Mouse (Mus musculus): ENCODE results near the gene Ggact. TPM values are rescaled to one million over a fixed set of nuclear protein-coding genes. Genes with fewer than 3 reads are reported as not detected.

Gene Ggact
- polyA plus RNA-seq, 1 experiment from 2014 or later: 14.2 TPM

DNA sequence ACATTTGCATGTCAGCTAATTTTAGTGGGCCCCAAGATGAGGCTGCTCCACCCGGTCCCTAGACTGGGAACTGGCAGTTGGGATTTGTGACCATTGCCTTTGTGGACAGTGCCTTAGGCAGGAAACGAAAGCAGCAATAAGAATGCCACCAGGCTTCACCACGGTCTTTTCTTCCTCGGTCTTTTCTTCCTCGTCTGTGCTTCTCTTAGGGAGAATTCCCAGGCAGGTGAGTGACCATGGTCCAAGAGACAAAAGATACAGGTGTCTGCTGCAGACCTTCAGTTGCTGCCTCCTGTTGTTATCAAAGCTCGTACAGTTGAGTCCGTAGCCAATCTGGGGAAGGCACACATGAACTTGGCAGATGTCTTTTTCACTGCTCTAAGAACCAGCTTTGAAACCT is 33.3 kb downstream of the Ggact start:
- Histone ChIP-seq H3K4me1 (ENCODE audit: control insufficient read depth, insufficient read depth, low read length) (0 out of 2 replicates have a peak, but pooled peaks cover 8% of the 10 kb centered on the region), H3K9me3 (ENCODE audit: control insufficient read depth, low read length) (no peaks in the 10 kb centered on the region), H3K27me3 (ENCODE audit: control insufficient read depth, insufficient read depth, low read length) (no peaks in the 10 kb centered on the region), H3K36me3 (ENCODE audit: control insufficient read depth, insufficient read depth, low read length) (no peaks in the 10 kb centered on the region), H3K9ac (ENCODE audit: low read depth, low read length) (no peak overlapping the region), H3K27ac (ENCODE audit: low read depth, low read length) (no peak overlapping the region), H3K4me2 (replicated peaks; ENCODE audit: low read depth, low read length) (no peak overlapping the region), H3K4me3 (ENCODE audit: low read length) (no peak overlapping the region)
- WGBS: 74% methylated on average over 7 of the region's 7 CpGs
- no peak for ATAC-seq (ENCODE audit: low FRiP score, low TSS enrichment)

- no peak overlapping the region for H3K4me3 ChIP-seq (ENCODE audit: low read length)
- H3K9me3 ChIP-seq (ENCODE audit: control insufficient read depth, low read length): no peaks in the 10 kb centered on the region
- H3K36me3 ChIP-seq (ENCODE audit: control insufficient read depth, insufficient read depth, low read length): no peaks in the 10 kb centered on the region
- H3K27me3 ChIP-seq (ENCODE audit: control insufficient read depth, insufficient read depth, low read length): no peaks in the 10 kb centered on the region
- 84% methylated on average over 3 of the region's 3 CpGs for WGBS
- ATAC-seq (ENCODE audit: low FRiP score, low TSS enrichment): no peak
- H3K4me2 ChIP-seq (replicated peaks; ENCODE audit: low read depth, low read length): no peak overlapping the region
- H3K4me1 ChIP-seq (ENCODE audit: control insufficient read depth, insufficient read depth, low read length): 0 out of 2 replicates have a peak, but pooled peaks cover 4% of the 10 kb centered on the region
- H3K9ac ChIP-seq (ENCODE audit: low read depth, low read length): no peak overlapping the region
- H3K27ac ChIP-seq (ENCODE audit: low read depth, low read length): no peak overlapping the region
These were observed 35.8 kb downstream of the Ggact start for GRCm38 (mm10) chr14:122877787-122878186.

DNA sequence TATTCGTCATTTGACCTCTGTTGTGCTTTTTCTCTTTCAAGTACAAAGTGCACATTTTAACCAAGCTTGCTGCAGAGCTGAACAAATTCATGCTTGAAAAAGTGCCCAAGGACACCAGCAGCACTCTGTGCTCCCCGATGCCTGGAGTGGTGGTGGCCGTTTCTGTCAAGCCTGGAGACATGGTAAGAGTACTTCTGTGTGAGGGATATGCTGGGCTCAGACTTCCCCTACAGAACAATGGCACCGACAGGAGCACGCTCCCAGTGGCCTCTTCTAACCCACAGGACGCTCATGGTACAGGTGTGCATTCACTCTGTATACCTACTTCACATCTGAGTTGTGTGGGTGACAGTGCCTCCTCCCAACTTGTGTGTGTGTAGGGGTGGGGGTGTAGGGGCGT is 36.8 kb downstream of the Ggact start:
- no peak overlapping the region for H3K27ac ChIP-seq (ENCODE audit: low read depth, low read length)
- no peaks in the 10 kb centered on the region for H3K4me1 ChIP-seq (ENCODE audit: control insufficient read depth, insufficient read depth, low read length)
- H3K27me3 ChIP-seq (ENCODE audit: control insufficient read depth, insufficient read depth, low read length): no peaks in the 10 kb centered on the region
- no peak overlapping the region for H3K4me3 ChIP-seq (ENCODE audit: low read length)
- ATAC-seq (ENCODE audit: low FRiP score, low TSS enrichment): no peak
- no peaks in the 10 kb centered on the region for H3K9me3 ChIP-seq (ENCODE audit: control insufficient read depth, low read length)
- H3K4me2 ChIP-seq (replicated peaks; ENCODE audit: low read depth, low read length): no peak overlapping the region
- no peaks in the 10 kb centered on the region for H3K36me3 ChIP-seq (ENCODE audit: control insufficient read depth, insufficient read depth, low read length)
- 76% methylated on average over 7 of the region's 7 CpGs for whole genome bisulfite sequencing
- no peak overlapping the region for H3K9ac ChIP-seq (ENCODE audit: low read depth, low read length)

DNA sequence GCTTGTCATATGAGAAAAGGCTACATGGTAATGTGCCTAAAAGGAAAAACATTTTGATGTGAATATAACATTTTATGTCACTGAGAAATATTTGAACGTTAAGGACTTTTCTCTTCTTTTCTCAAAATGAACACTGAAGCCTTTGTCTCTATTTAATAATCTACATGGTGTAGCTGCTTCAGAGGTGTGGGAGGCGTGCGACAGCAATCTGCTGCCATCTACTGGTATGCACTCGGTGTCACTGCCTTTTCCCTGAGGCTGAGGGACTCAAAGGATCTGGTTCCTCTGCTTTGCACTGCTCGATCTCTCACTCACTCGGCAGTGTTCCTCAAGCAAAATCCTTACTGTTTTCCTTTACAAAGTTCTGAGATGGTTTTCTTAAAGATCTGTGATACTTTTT is 37.4 kb downstream of the Ggact start:
- Histone ChIP-seq H3K9me3 (ENCODE audit: control insufficient read depth, low read length) (no peaks in the 10 kb centered on the region), H3K9ac (ENCODE audit: low read depth, low read length) (no peak overlapping the region), H3K27me3 (ENCODE audit: control insufficient read depth, insufficient read depth, low read length) (no peaks in the 10 kb centered on the region), H3K4me3 (ENCODE audit: low read length) (no peak overlapping the region), H3K27ac (ENCODE audit: low read depth, low read length) (no peak overlapping the region), H3K36me3 (ENCODE audit: control insufficient read depth, insufficient read depth, low read length) (no peaks in the 10 kb centered on the region), H3K4me2 (replicated peaks; ENCODE audit: low read depth, low read length) (no peak overlapping the region), H3K4me1 (ENCODE audit: control insufficient read depth, insufficient read depth, low read length) (no peaks in the 10 kb centered on the region)
- ATAC-seq (ENCODE audit: low FRiP score, low TSS enrichment): peak; percentile 94
- under 1% methylated on average over 6 of the region's 6 CpGs for WGBS

- no peak overlapping the region for H3K9ac ChIP-seq (ENCODE audit: low read depth, low read length)
- no peak overlapping the region for H3K4me2 ChIP-seq (replicated peaks; ENCODE audit: low read depth, low read length)
- no peak overlapping the region for H3K27ac ChIP-seq (ENCODE audit: low read depth, low read length)
- H3K36me3 ChIP-seq (ENCODE audit: control insufficient read depth, insufficient read depth, low read length): no peaks in the 10 kb centered on the region
- ATAC-seq (ENCODE audit: low FRiP score, low TSS enrichment): no peak
- H3K9me3 ChIP-seq (ENCODE audit: control insufficient read depth, low read length): no peaks in the 10 kb centered on the region
- 0 out of 2 replicates have a peak, but pooled peaks cover 2% of the 10 kb centered on the region for H3K4me1 ChIP-seq (ENCODE audit: control insufficient read depth, insufficient read depth, low read length)
- no peak overlapping the region for H3K4me3 ChIP-seq (ENCODE audit: low read length)
- no peaks in the 10 kb centered on the region for H3K27me3 ChIP-seq (ENCODE audit: control insufficient read depth, insufficient read depth, low read length)
- 59% methylated on average over 6 of the region's 6 CpGs for WGBS
These were observed 37.9 kb downstream of the Ggact start for GRCm38 (mm10) chr14:122875636-122876035.

DNA sequence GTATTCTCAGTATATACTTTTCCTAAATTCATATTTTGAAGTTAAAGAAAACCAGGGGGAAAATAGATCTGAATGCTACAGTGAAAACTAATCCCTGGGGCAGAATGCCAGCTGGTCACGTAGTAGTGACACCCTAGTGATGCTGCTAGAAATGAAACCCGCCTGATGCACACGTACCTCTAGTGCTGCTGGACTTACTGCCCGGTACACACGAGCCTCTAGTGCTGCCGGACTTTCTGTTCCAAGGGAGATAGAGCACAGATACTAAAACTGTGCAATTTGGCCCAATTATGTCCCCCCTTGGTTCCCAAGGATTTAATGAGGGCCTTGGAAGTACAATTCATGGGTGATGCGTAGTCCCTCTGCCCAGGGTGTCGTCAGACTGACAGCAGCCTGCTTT is 38.5 kb downstream of the Ggact start:
- WGBS: 76% methylated on average over 8 of the region's 8 CpGs
- no peak overlapping the region for H3K4me2 ChIP-seq (replicated peaks; ENCODE audit: low read depth, low read length)
- no peak for ATAC-seq (ENCODE audit: low FRiP score, low TSS enrichment)
- no peaks in the 10 kb centered on the region for H3K27me3 ChIP-seq (ENCODE audit: control insufficient read depth, insufficient read depth, low read length)
- H3K36me3 ChIP-seq (ENCODE audit: control insufficient read depth, insufficient read depth, low read length): no peaks in the 10 kb centered on the region
- H3K4me3 ChIP-seq (ENCODE audit: low read length): no peak overlapping the region
- H3K4me1 ChIP-seq (ENCODE audit: control insufficient read depth, insufficient read depth, low read length): 0 out of 2 replicates have a peak, but pooled peaks cover 2% of the 10 kb centered on the region
- no peak overlapping the region for H3K9ac ChIP-seq (ENCODE audit: low read depth, low read length)
- H3K27ac ChIP-seq (ENCODE audit: low read depth, low read length): no peak overlapping the region
- no peaks in the 10 kb centered on the region for H3K9me3 ChIP-seq (ENCODE audit: control insufficient read depth, low read length)

- ATAC-seq (ENCODE audit: low FRiP score, low TSS enrichment): no peak
- Histone ChIP-seq H3K4me1 (ENCODE audit: control insufficient read depth, insufficient read depth, low read length) (0 out of 2 replicates have a peak, but pooled peaks cover 2% of the 10 kb centered on the region), H3K9ac (ENCODE audit: low read depth, low read length) (no peak overlapping the region), H3K36me3 (ENCODE audit: control insufficient read depth, insufficient read depth, low read length) (no peaks in the 10 kb centered on the region), H3K9me3 (ENCODE audit: control insufficient read depth, low read length) (no peaks in the 10 kb centered on the region), H3K27me3 (ENCODE audit: control insufficient read depth, insufficient read depth, low read length) (no peaks in the 10 kb centered on the region), H3K27ac (ENCODE audit: low read depth, low read length) (no peak overlapping the region), H3K4me2 (replicated peaks; ENCODE audit: low read depth, low read length) (no peak overlapping the region), H3K4me3 (ENCODE audit: low read length) (no peak overlapping the region)
- 82% methylated on average over 6 of the region's 6 CpGs for WGBS
These were observed 40.9 kb downstream of the Ggact start for GRCm38 (mm10) chr14:122872612-122873011.

DNA sequence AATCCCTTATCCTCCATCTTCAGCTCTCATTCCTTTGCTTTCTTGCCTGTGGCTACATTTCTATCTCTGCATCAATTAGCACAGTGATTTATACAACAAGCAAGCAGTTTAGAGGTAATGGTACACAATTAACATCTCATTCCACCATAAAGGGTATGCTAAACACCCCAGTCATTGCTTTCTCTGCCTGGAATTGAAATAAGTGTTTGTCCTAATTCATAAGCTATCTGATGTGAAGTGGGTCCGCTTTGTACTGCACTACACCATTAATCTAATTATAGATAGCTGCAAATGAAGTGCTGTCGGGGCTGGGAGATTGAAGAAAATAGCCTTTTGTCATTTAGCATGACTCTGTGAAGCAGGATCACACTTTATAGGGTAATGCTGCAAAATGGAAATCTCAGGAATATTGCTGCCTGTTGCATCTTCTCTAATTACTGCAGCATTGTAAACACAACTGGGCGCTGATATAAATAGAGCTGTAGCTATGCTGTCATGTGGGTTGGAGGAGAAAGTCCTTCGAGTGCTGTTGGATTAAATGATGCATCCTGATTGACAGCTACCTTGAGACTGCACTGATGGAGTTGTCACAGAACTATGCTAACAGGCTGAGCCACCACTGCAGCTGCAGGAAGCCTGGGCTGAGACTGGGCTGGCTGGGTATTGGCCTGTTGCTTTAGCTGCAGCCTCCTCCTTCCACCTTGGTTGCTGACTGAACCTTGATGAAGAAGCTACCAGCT is 41.5 kb downstream of the Ggact start:
- no peaks in the 10 kb centered on the region for H3K9me3 ChIP-seq (ENCODE audit: control insufficient read depth, low read length)
- no peak for ATAC-seq (ENCODE audit: low FRiP score, low TSS enrichment)
- 0 out of 2 replicates have a peak, but pooled peaks cover 2% of the 10 kb centered on the region for H3K4me1 ChIP-seq (ENCODE audit: control insufficient read depth, insufficient read depth, low read length)
- no peaks in the 10 kb centered on the region for H3K36me3 ChIP-seq (ENCODE audit: control insufficient read depth, insufficient read depth, low read length)
- WGBS: 59% methylated on average over 4 of the region's 4 CpGs
- H3K27me3 ChIP-seq (ENCODE audit: control insufficient read depth, insufficient read depth, low read length): no peaks in the 10 kb centered on the region
- H3K9ac ChIP-seq (ENCODE audit: low read depth, low read length): no peak overlapping the region
- H3K27ac ChIP-seq (ENCODE audit: low read depth, low read length): no peak overlapping the region
- no peak overlapping the region for H3K4me2 ChIP-seq (replicated peaks; ENCODE audit: low read depth, low read length)
- H3K4me3 ChIP-seq (ENCODE audit: low read length): no peak overlapping the region

- H3K27ac ChIP-seq (ENCODE audit: low read depth, low read length): no peak overlapping the region
- no peak for ATAC-seq (ENCODE audit: low FRiP score, low TSS enrichment)
- no peaks in the 10 kb centered on the region for H3K27me3 ChIP-seq (ENCODE audit: control insufficient read depth, insufficient read depth, low read length)
- no peak overlapping the region for H3K4me2 ChIP-seq (replicated peaks; ENCODE audit: low read depth, low read length)
- H3K4me3 ChIP-seq (ENCODE audit: low read length): no peak overlapping the region
- H3K9ac ChIP-seq (ENCODE audit: low read depth, low read length): no peak overlapping the region
- no peaks in the 10 kb centered on the region for H3K36me3 ChIP-seq (ENCODE audit: control insufficient read depth, insufficient read depth, low read length)
- no peaks in the 10 kb centered on the region for H3K9me3 ChIP-seq (ENCODE audit: control insufficient read depth, low read length)
- 59% methylated on average over 6 of the region's 6 CpGs for WGBS
- H3K4me1 ChIP-seq (ENCODE audit: control insufficient read depth, insufficient read depth, low read length): 0 out of 2 replicates have a peak, but pooled peaks cover 2% of the 10 kb centered on the region
These were observed 43.7 kb downstream of the Ggact start for GRCm38 (mm10) chr14:122869831-122870230.

Measured in kidney, embryonic 14.5 days (tissue).